Mouse (Mus musculus): ENCODE data around the gene Lrrc8d.

DNA sequence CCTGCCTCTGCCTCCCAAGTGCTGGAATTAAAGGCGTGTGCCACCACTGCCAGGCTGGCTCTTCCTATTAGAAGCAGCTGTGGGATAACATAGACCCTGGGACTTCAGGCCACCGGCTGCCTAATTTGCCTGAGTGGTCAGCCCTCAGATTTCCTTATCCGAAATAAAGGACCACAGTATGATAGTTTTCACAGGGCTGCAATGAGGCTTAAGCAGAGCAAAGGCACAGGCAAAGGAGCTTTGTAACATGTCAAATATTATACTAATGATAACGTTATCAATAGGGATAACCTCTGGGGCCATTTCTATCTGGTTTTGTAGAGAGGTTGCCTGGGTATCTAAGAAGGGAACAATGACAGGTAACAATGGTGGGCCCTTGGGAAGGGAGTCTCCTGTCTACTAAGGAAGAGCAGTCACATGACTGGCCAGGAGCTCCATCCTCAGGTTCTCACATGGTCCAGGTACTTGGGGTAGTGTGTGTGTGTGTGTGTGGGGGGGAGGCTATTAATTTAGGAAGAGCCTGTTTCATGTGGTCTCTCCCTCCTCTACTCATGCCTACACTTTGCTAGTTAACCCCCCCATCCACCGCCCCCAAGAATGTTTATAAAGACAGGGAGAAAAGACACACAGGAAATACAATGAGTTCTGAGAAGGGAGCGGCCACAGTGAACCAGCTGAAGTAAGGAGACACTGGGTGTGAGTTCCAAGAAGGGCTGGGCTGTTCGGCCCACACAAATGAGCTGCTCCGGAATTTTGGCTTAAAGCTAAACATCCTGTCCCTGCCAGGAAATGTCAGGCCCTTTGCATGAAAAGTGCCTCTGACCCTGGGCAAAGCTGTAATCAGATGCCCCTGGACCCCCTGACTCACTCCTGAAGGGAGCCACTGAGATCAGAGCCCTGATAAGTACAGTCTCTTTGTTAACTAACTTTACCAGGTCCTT is 159.3 kb downstream of the Lrrc8d start:
- TF ChIP-seq POLR2A (IDR thresholded peaks at IDR 0.05; ENCODE audit: borderline replicate concordance, extremely low read depth, low read depth, low read length), result no peak
- TF ChIP-seq CTCF (IDR thresholded peaks at IDR 0.05; ENCODE audit: insufficient read depth, low read length), result no peak
